ENCODE assay signal across 8 mouse cellular contexts in genomic region chr7:80197941-80198778, GRCm38 (mm10). TPM values are rescaled to one million over a fixed set of nuclear protein-coding genes. Genes with fewer than 3 reads are reported as not detected.
DNase-seq lines count a peak whose midpoint lies in the region; ATAC-seq and TF ChIP-seq lines count a peak whose summit lies in the region.

No protein-coding gene starts in this region.

- H3K4me2 ChIP-seq in forebrain, embryonic 12.5 days, result peak overlapping the region; percentile 82
- peak overlapping the region; percentile 89 for H3K4me2 ChIP-seq in heart, postnatal 0 days (ENCODE audit: low read depth, low read length)
- peak overlapping the region; percentile 80 for H3K4me2 ChIP-seq in neural tube, embryonic 15.5 days

- ATAC-seq in CD4-positive, CD25-positive, alpha-beta regulatory T cell, adult 4 months, result peak; percentile 86
- ATAC-seq in forebrain, embryonic 12.5 days (ENCODE audit: low FRiP score), result peak; percentile 92
- ATAC-seq in heart, postnatal 0 days (ENCODE audit: insufficient read depth, low read depth), result peak; percentile 85
- peak; percentile 93 for ATAC-seq in neural tube, embryonic 15.5 days (ENCODE audit: low FRiP score)

- H3K4me3 ChIP-seq in brown adipose tissue, adult 24 weeks (ENCODE audit: insufficient read depth, low read depth, low read length), result peak overlapping the region; percentile 87
- H3K4me3 ChIP-seq in forebrain, embryonic 12.5 days (replicated peaks), result peak overlapping the region; percentile 70
- peak overlapping the region; percentile 83 for H3K4me3 ChIP-seq in heart, postnatal 0 days (ENCODE audit: low read depth, low read length)
- H3K4me3 ChIP-seq in neural tube, embryonic 15.5 days (replicated peaks), result peak overlapping the region; percentile 57

- H3K27ac ChIP-seq in brown adipose tissue, adult 24 weeks (replicated peaks; ENCODE audit: low read depth, low read length), result peak overlapping the region; percentile 66
- H3K27ac ChIP-seq in forebrain, embryonic 12.5 days, result peak overlapping the region; percentile 97
- peak overlapping the region; percentile 82 for H3K27ac ChIP-seq in heart, postnatal 0 days (ENCODE audit: low read depth)
- H3K27ac ChIP-seq in neural tube, embryonic 15.5 days (replicated peaks), result peak overlapping the region; percentile 95

- peak; percentile 79 for DNase-seq in heart, postnatal 0 days (ENCODE audit: low spot score)
- DNase-seq in kidney, postnatal 4 days, result peak; percentile 88 to 94
- peak; percentile 86 to 89 for DNase-seq in lung, adult 18-20 months
- DNase-seq in testis, postnatal 14 days (ENCODE audit: low spot score), result peak; percentile 86

- no peak for TF ChIP-seq EP300 in heart, postnatal 0 days (IDR thresholded peaks at IDR 0.05; ENCODE audit: low read depth)

- peaks cover 26% of the 10 kb centered on the region for H3K4me1 ChIP-seq in brown adipose tissue, adult 24 weeks (ENCODE audit: control insufficient read depth, insufficient read depth, insufficient read length, low read length)
- peaks cover 64% of the 10 kb centered on the region for H3K4me1 ChIP-seq in forebrain, embryonic 12.5 days
- peaks cover 19% of the 10 kb centered on the region; the same call in 1 of the 2 replicates for H3K4me1 ChIP-seq in heart, postnatal 0 days (ENCODE audit: control insufficient read depth, insufficient read depth)
- peaks cover 70% of the 10 kb centered on the region for H3K4me1 ChIP-seq in neural tube, embryonic 15.5 days

- H3K9me3 ChIP-seq in forebrain, embryonic 12.5 days, result no peaks in the 10 kb centered on the region
- H3K9me3 ChIP-seq in heart, postnatal 0 days (replicated peaks; ENCODE audit: control insufficient read depth, low read length), result no peaks in the 10 kb centered on the region
- no peaks in the 10 kb centered on the region for H3K9me3 ChIP-seq in neural tube, embryonic 15.5 days (replicated peaks)

- no peak for TF ChIP-seq CTCF in heart, postnatal 0 days (IDR thresholded peaks at IDR 0.05; ENCODE audit: low read depth)

- H3K27me3 ChIP-seq in forebrain, embryonic 12.5 days, result no peaks in the 10 kb centered on the region
- no peaks in the 10 kb centered on the region for H3K27me3 ChIP-seq in heart, postnatal 0 days (ENCODE audit: control insufficient read depth, insufficient read depth, low read length)
- H3K27me3 ChIP-seq in neural tube, embryonic 15.5 days (replicated peaks), result no peaks in the 10 kb centered on the region

- peak overlapping the region; percentile 83 for H3K9ac ChIP-seq in forebrain, embryonic 12.5 days
- peak overlapping the region; percentile 79 for H3K9ac ChIP-seq in heart, postnatal 0 days (replicated peaks; ENCODE audit: low read depth, low read length)
- H3K9ac ChIP-seq in neural tube, embryonic 15.5 days (replicated peaks), result peak overlapping the region; percentile 65

- H3K36me3 ChIP-seq in forebrain, embryonic 12.5 days (replicated peaks), result 0 out of 2 replicates have a peak, but pooled peaks cover 3% of the 10 kb centered on the region
- no peaks in the 10 kb centered on the region for H3K36me3 ChIP-seq in heart, postnatal 0 days (replicated peaks; ENCODE audit: control insufficient read depth, insufficient read depth, low read length)
- 0 out of 2 replicates have a peak, but pooled peaks cover 6% of the 10 kb centered on the region for H3K36me3 ChIP-seq in neural tube, embryonic 15.5 days

- under 1% methylated on average over 68 of the region's 74 CpGs for WGBS in forebrain, embryonic 12.5 days
- WGBS in heart, postnatal 0 days, result under 1% methylated on average over 66 of the region's 74 CpGs
- under 1% methylated on average over 63 of the region's 74 CpGs for WGBS in neural tube, embryonic 15.5 days

RNA-seq across cellular contexts. Expression of gene Sema4b, which starts 11.5 kb away (rescaled TPM):
- polyA plus RNA-seq in CD4-positive, CD25-positive, alpha-beta regulatory T cell, adult 4 months (2017; shearing (Covaris generic)), result 10 to 100 TPM; 19.2 to 26.0 TPM
- polyA plus RNA-seq in brown adipose tissue, adult 24 weeks (2012; ENCODE audit: insufficient read depth, insufficient read length, missing spikeins), result 13.1 and 15.1 TPM in 2 replicates
- polyA plus RNA-seq in forebrain, embryonic 12.5 days (2016; fragmentation: Nextera tagmentation; extraction: Ambion mirVana), result 16.7 and 19.4 TPM in 2 replicates
- total RNA-seq in heart, postnatal 0 days (2014; rRNA removed; ENCODE audit: low replicate concordance), result 17.5 and 24.2 TPM in 2 replicates
- polyA plus RNA-seq in heart, postnatal 0 days (2015; fragmentation: Nextera tagmentation; extraction: Ambion mirVana), result 10.5 and 11.7 TPM in 2 replicates
- polyA plus RNA-seq in neural tube, embryonic 15.5 days (2015; fragmentation: Nextera tagmentation; extraction: Ambion mirVana), result 22.7 and 25.8 TPM in 2 replicates

RNA-seq across cellular contexts. Expression of gene Cib1, which starts 34.5 kb away (rescaled TPM):
- 10 to 100 TPM; 86.5 to 98.1 TPM for polyA plus RNA-seq in CD4-positive, CD25-positive, alpha-beta regulatory T cell, adult 4 months (2017; shearing (Covaris generic))
- polyA plus RNA-seq in brown adipose tissue, adult 24 weeks (2012; ENCODE audit: insufficient read depth, insufficient read length, missing spikeins), result 56.7 and 63.4 TPM in 2 replicates
- 34.7 and 41.6 TPM in 2 replicates for polyA plus RNA-seq in forebrain, embryonic 12.5 days (2016; fragmentation: Nextera tagmentation; extraction: Ambion mirVana)
- 26.0 and 27.2 TPM in 2 replicates for total RNA-seq in heart, postnatal 0 days (2014; rRNA removed; ENCODE audit: low replicate concordance)
- polyA plus RNA-seq in heart, postnatal 0 days (2015; fragmentation: Nextera tagmentation; extraction: Ambion mirVana), result 57.2 and 57.4 TPM in 2 replicates
- polyA plus RNA-seq in neural tube, embryonic 15.5 days (2015; fragmentation: Nextera tagmentation; extraction: Ambion mirVana), result 32.2 and 59.5 TPM in 2 replicates

RNA-seq across cellular contexts. Expression of gene Gdpgp1, which starts 34.5 kb away (rescaled TPM):
- 10 to 100 TPM in 1 of 2 experiments, 1 to 10 TPM in 1; 8.4 to 11.4 TPM for polyA plus RNA-seq in CD4-positive, CD25-positive, alpha-beta regulatory T cell, adult 4 months (2017; shearing (Covaris generic))
- 0.71 and 2.9 TPM in 2 replicates for polyA plus RNA-seq in brown adipose tissue, adult 24 weeks (2012; ENCODE audit: insufficient read depth, insufficient read length, missing spikeins)
- 4.2 and 4.8 TPM in 2 replicates for polyA plus RNA-seq in forebrain, embryonic 12.5 days (2016; fragmentation: Nextera tagmentation; extraction: Ambion mirVana)
- 2.5 and 5.5 TPM in 2 replicates for total RNA-seq in heart, postnatal 0 days (2014; rRNA removed; ENCODE audit: low replicate concordance)
- polyA plus RNA-seq in heart, postnatal 0 days (2015; fragmentation: Nextera tagmentation; extraction: Ambion mirVana), result 2.0 and 2.3 TPM in 2 replicates
- polyA plus RNA-seq in neural tube, embryonic 15.5 days (2015; fragmentation: Nextera tagmentation; extraction: Ambion mirVana), result 4.6 and 5.5 TPM in 2 replicates

RNA-seq across cellular contexts. Expression of gene Ttll13, which starts 48.0 kb away (rescaled TPM):
- under 1 TPM in 1 of 2 experiments, not detected in 1; 0.94 TPM for polyA plus RNA-seq in CD4-positive, CD25-positive, alpha-beta regulatory T cell, adult 4 months (2017; shearing (Covaris generic))
- polyA plus RNA-seq in brown adipose tissue, adult 24 weeks (2012; ENCODE audit: insufficient read depth, insufficient read length, missing spikeins), result not detected in 2 replicates
- 1.1 and 1.3 TPM in 2 replicates for polyA plus RNA-seq in forebrain, embryonic 12.5 days (2016; fragmentation: Nextera tagmentation; extraction: Ambion mirVana)
- total RNA-seq in heart, postnatal 0 days (2014; rRNA removed; ENCODE audit: low replicate concordance), result 0.35 TPM in 1 of 2 replicates, not detected in the other
- 0.51 and 0.98 TPM in 2 replicates for polyA plus RNA-seq in heart, postnatal 0 days (2015; fragmentation: Nextera tagmentation; extraction: Ambion mirVana)
- polyA plus RNA-seq in neural tube, embryonic 15.5 days (2015; fragmentation: Nextera tagmentation; extraction: Ambion mirVana), result 2.0 and 2.4 TPM in 2 replicates

Comparison
In these comparisons a context has a peak if more than half of its experiments do, and no peak if none do; other contexts are left out.
1. Peak in every context shown above with its lines: DNase-seq, ATAC-seq, H3K4me3 ChIP-seq and H3K27ac ChIP-seq.